ENCODE assay signal across 8 mouse cellular contexts in the genomic region with DNA sequence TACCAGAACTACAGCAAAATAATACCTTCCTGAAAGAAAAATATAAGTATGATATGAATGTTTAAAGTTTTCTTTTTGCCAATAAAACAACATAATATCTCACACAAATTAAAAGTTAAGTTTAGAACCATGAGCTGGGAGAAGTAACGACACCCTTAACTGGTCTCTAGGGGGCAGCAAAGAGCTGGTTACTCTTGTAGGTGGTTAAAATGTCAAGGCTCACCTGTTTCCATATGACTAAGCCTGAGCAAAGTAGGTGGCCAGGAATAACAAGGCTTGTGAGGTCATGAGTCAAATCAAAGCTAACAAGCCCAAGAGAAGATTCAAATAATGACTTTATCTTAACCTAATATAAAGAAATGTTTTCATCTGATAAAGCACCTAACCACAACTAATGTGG. TPM values are rescaled to one million over a fixed set of nuclear protein-coding genes. Genes with fewer than 3 reads are reported as not detected.
A peak's percentile ranks its signal among the peaks of the same experiment; 100 is the strongest.
DNase-seq lines count a peak whose midpoint lies in the region; ATAC-seq and TF ChIP-seq lines count a peak whose summit lies in the region.

No protein-coding gene starts in this region.

- 5% methylated on average over 1 of the region's 1 CpGs for WGBS in hindbrain, embryonic 13.5 days

- no peak overlapping the region for H3K4me3 ChIP-seq in ES-E14 (ENCODE audit: insufficient read depth in 1 of 2, low read depth in 1 of 2, low read length in 2 of 2, poor library complexity in 1 of 2, severe bottlenecking in 1 of 2)
- H3K4me3 ChIP-seq in layer of hippocampus, adult 2 months, result no peak overlapping the region
- no peak overlapping the region for H3K4me3 ChIP-seq in hindbrain, embryonic 13.5 days

- TF ChIP-seq CTCF in layer of hippocampus, adult 2 months (conservative IDR thresholded peaks at IDR 0.05), result peak; percentile 93

- no peak overlapping the region for H3K4me2 ChIP-seq in hindbrain, embryonic 13.5 days

- H3K36me3 ChIP-seq in ES-E14 (ENCODE audit: control insufficient read depth, insufficient read depth, low read length, poor library complexity, severe bottlenecking), result no peaks in the 10 kb centered on the region
- H3K36me3 ChIP-seq in hindbrain, embryonic 13.5 days, result no peaks in the 10 kb centered on the region

- intact Hi-C loops in gastrocnemius, postnatal 14 days (cut with DNase I; ENCODE audit: low total_unique reads), result loop anchor here (10.0 kb wide), 1 partner anchor 386 kb away; no protein-coding TSS in a partner anchor

- H3K27ac ChIP-seq in ES-E14 (ENCODE audit: insufficient read depth, low read depth, low read length, poor library complexity, severe bottlenecking), result no peak overlapping the region
- H3K27ac ChIP-seq in layer of hippocampus, adult 2 months, result no peak overlapping the region
- H3K27ac ChIP-seq in hindbrain, embryonic 13.5 days, result no peak overlapping the region

- DNase-seq in left cerebral cortex, adult 18-20 months (ENCODE audit: low spot score in 2 of 2), result peak; percentile 53 to 70
- no peak for DNase-seq in left cerebral cortex, adult 11 months (ENCODE audit: low spot score)
- DNase-seq in ES-E14 (ENCODE audit: low read depth, low spot score), result peak; percentile 76
- DNase-seq in c-Kit-positive CD71-positive TER-119-negative erythroid progenitor cells, embryonic 14.5 days (ENCODE audit: low read depth), result peak; percentile 31
- DNase-seq in gastrocnemius, postnatal 14 days, result peak; percentile 12
- peak; percentile 41 to 77 for DNase-seq in layer of hippocampus, adult 2 months (ENCODE audit: low spot score in 2 of 2)
- peak; percentile 74 for DNase-seq in retina, postnatal 1 day

- H3K27me3 ChIP-seq in hindbrain, embryonic 13.5 days, result no peaks in the 10 kb centered on the region

- H3K9me3 ChIP-seq in ES-E14 (ENCODE audit: control insufficient read depth, insufficient read depth, low read depth, low read length), result no peaks in the 10 kb centered on the region
- H3K9me3 ChIP-seq in hindbrain, embryonic 13.5 days, result no peaks in the 10 kb centered on the region

- ATAC-seq in hindbrain, embryonic 13.5 days (ENCODE audit: low FRiP score), result no peak

- H3K9ac ChIP-seq in ES-E14 (ENCODE audit: insufficient read depth, low read depth, low read length, poor library complexity, severe bottlenecking), result no peak overlapping the region
- no peak overlapping the region for H3K9ac ChIP-seq in hindbrain, embryonic 13.5 days

- H3K4me1 ChIP-seq in ES-E14 (ENCODE audit: control insufficient read depth in 2 of 2, insufficient read depth in 2 of 2, low read length in 2 of 2, poor library complexity in 1 of 2), result no peaks in the 10 kb centered on the region
- H3K4me1 ChIP-seq in hindbrain, embryonic 13.5 days (replicated peaks), result no peaks in the 10 kb centered on the region

- in situ Hi-C loops in ES-E14 (cut with MboI; ENCODE audit: low sequenced_read_pairs in 2 of 2, unreplicated experiment in 2 of 2), result no loop called here

TF ChIP-seq in ES-E14, 5 proteins besides CTCF, POLR2A, EP300 and RAD21:
- TF ChIP-seq HCFC1 (IDR thresholded peaks at IDR 0.05; ENCODE audit: borderline replicate concordance, insufficient read depth, low read length) (no peak), ZC3H11A (IDR thresholded peaks at IDR 0.05; ENCODE audit: borderline replicate concordance, low read depth, low read length) (peak; percentile 73), ZNF384 (IDR thresholded peaks at IDR 0.05; ENCODE audit: low read depth, low read length) (no peak)
TF ChIP-seq in ES-E14: peak in this region for 1.

RNA-seq across cellular contexts. Expression of a gene that starts 24.9 kb away (rescaled TPM):
- not detected for total RNA-seq in left cerebral cortex, adult 18-20 months (2021)
- total RNA-seq in ES-E14 (2012; rRNA removed), result not detected in 2 replicates
- not detected for total RNA-seq in gastrocnemius, postnatal 14 days (2021)
- not detected for total RNA-seq in layer of hippocampus, adult 2 months (2021)
- 0.48 TPM in 1 of 2 replicates, not detected in the other for polyA plus RNA-seq in hindbrain, embryonic 13.5 days (2015; fragmentation: Nextera tagmentation; extraction: Ambion mirVana)
